Mouse (Mus musculus) C2C12 (cell line): ENCODE measurements around the gene Hebp1. TPM values are rescaled to one million over a fixed set of nuclear protein-coding genes. Genes with fewer than 3 reads are reported as not detected.

Source experiments
- H3K27me3 ChIP-seq: one replicate; pipeline ENCODE4 v1.6.1; 2011; ENCODE audit not compliant: control insufficient read depth, insufficient read depth, insufficient read length
- H3K36me3 ChIP-seq: one replicate; pipeline ENCODE4 v1.6.1; 2011; ENCODE audit not compliant: control insufficient read depth, insufficient read depth
- H3K4me3 ChIP-seq: one replicate; pipeline ENCODE4 v1.5.1; 2011; ENCODE audit warnings: mild to moderate bottlenecking, control low read depth; ENCODE audit not compliant: poor library complexity, insufficient read depth, severe bottlenecking
- H3K79me2 ChIP-seq: one replicate; pipeline ENCODE4 v1.6.1; 2011; ENCODE audit not compliant: control insufficient read depth, insufficient read depth
- H3K79me3 ChIP-seq: one replicate; pipeline ENCODE4 v1.6.1; 2011; ENCODE audit warnings: low read depth, control low read depth
- H3ac ChIP-seq: one replicate; pipeline ENCODE3; 2011; ENCODE audit warnings: low read depth; ENCODE audit not compliant: control insufficient read depth, insufficient read length
- CEBPB ChIP-seq: IDR thresholded peaks from one replicate; pipeline ENCODE4 v1.6.1; 2011; ENCODE audit warnings: low read depth, mild to moderate bottlenecking, control low read depth, moderate library complexity
- CTCF ChIP-seq: IDR thresholded peaks from one replicate; pipeline ENCODE4 v1.5.1; 2011; ENCODE audit not compliant: control insufficient read depth, insufficient read depth, insufficient read length
- FOSL1 ChIP-seq: IDR thresholded peaks from one replicate; pipeline ENCODE4 v1.8.0; 2011; ENCODE audit warnings: mild to moderate bottlenecking, low read length; ENCODE audit not compliant: poor library complexity, insufficient read depth, severe bottlenecking
- MAX ChIP-seq: IDR thresholded peaks from one replicate; pipeline ENCODE4 v1.6.1; 2011; ENCODE audit warnings: mild to moderate bottlenecking, control low read depth
- MYOD1 ChIP-seq: IDR thresholded peaks from one replicate; pipeline ENCODE4 v1.6.1; 2011; ENCODE audit warnings: low read depth; ENCODE audit not compliant: control insufficient read depth, insufficient read length
- MYOG ChIP-seq: IDR thresholded peaks from one replicate; pipeline ENCODE4 v1.6.1; 2011; ENCODE audit not compliant: control insufficient read depth, insufficient read length; ENCODE audit errors: extremely low read depth
- USF1 ChIP-seq: IDR thresholded peaks from one replicate; pipeline ENCODE4 v1.6.1; 2011; ENCODE audit warnings: low read depth, mild to moderate bottlenecking, control low read depth, moderate library complexity
- long read RNA-seq, 2 experiments: library from polyadenylated mRNA; unstranded; transcript quantifications; one replicate each; pipeline ENCODE4 v2.0.0; 2019 to 2020
- polyA plus RNA-seq: library from polyadenylated mRNA; unstranded; fragments of >200 nt; fragmentation: generic; extraction: Trizol; gene quantifications from one replicate; pipeline ENCODE4 v1.2.1, GENCODE M21; 2012; ENCODE audit warnings: missing spikeins

Hebp1 gene
- 18.4 TPM for polyA plus RNA-seq
- long read RNA-seq, experiment 1, transcript Hebp1-201 (4 exons, 1,058 nt): major isoform, 13 of 17 reads
- long read RNA-seq, experiment 1, partial matches to known transcripts: 3 of 17 reads
- long read RNA-seq, experiment 1, other reads (novel, unspliced or antisense): 1 of 17 reads
- long read RNA-seq, experiment 2, partial matches to known transcripts: 0 of 3 reads
- long read RNA-seq, experiment 2, other reads (novel, unspliced or antisense): 0 of 3 reads

- Histone ChIP-seq H3K79me2 (peaks cover 9% of the 10 kb centered on the region), H3K27me3 (no peaks in the 10 kb centered on the region), H3K79me3 (no peaks in the 10 kb centered on the region), H3ac (peak within 1 kb of the TSS; percentile 94), H3K4me3 (peak within 1 kb of the TSS; percentile 41), H3K36me3 (no peaks in the 10 kb centered on the region)
- no peak for TF ChIP-seq MYOG
- peak; percentile 14 for TF ChIP-seq MYOD1
Observed at GRCm38 (mm10) chr6:135197921-135198532, at the start of gene Hebp1, which contains the start of gene Fam234b. Gene Hebp1 (minus strand): TSS chr6:135198022. Gene Fam234b (plus strand): TSS chr6:135197977.

DNA sequence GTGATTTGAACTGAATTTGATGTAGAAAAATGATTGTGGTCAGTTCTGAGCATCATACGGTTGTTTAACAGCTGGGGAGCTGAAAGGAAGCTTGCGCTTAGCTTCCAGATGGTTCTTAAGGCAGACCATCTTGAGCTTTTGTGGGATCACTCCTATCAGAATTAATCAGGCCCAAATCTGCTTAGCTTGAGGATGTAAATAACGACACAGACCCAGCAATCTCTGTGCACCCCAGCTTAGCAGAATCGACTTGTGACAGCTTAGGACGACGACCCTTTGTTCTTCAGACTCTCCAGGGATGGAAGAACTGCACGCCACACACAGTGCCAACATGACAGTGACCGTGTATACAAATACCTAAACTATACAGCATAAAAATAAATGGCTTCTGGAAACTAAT, 47.8 kb upstream of the Hebp1 start:
- no peaks in the 10 kb centered on the region for H3K36me3 ChIP-seq

DNA sequence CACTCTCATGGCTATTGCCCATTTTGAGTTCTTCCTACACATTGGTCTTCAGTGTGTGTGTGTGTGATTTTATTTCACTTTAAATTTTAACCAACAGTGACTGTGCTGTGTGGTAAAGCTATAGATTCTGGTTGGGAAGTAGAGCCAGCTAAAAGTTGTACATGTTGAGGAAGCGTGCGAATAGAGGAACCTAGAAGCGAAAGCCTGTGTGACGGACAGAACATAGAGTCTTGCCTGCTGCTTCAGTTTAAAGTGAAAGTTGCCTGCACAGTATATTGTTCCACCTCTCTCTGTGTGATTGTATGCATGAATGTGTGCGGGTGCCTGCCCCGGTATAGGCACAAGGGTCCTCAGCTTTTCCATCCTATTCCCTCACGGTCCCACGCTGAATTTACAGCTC, 42.5 kb upstream of the Hebp1 start:
- TF ChIP-seq MYOG: no peak
- no peak for TF ChIP-seq CEBPB
- no peak for TF ChIP-seq MYOD1
- no peaks in the 10 kb centered on the region for H3K79me3 ChIP-seq

More for the DNA sequence above, 47.8 kb upstream of the Hebp1 start:
- TF ChIP-seq MYOG (no peak), CTCF (no peak), MAX (no peak), USF1 (no peak), FOSL1 (no peak), MYOD1 (no peak), CEBPB (no peak)
- H3K27me3 ChIP-seq: no peaks in the 10 kb centered on the region
- no peaks in the 10 kb centered on the region for H3K79me2 ChIP-seq
- H3K79me3 ChIP-seq: no peaks in the 10 kb centered on the region
- H3K4me3 ChIP-seq: no peak overlapping the region
- no peak overlapping the region for H3ac ChIP-seq

DNA sequence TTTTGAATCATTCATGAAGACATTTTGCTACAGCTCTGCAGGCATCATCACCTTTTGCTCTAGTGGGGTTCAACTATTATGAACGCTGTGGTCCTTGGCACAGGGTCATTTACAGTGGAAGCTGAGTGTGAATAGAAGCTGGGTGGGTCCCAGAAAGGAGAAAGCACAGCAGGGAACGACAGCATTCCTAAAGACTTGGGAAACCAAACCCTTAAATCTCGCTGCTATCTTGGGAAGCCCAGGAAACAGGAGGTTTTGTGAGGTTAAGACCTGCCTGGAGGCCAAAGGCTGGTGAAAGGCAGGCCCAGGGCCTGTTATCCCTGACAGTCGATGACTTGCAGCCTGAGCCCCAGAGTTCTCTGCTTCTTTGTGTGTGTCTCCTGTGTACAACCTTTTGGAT, 40.4 kb upstream of the Hebp1 start:
- Histone ChIP-seq H3K27me3 (no peaks in the 10 kb centered on the region), H3ac (no peak overlapping the region), H3K4me3 (no peak overlapping the region), H3K79me2 (no peaks in the 10 kb centered on the region), H3K79me3 (no peaks in the 10 kb centered on the region), H3K36me3 (no peaks in the 10 kb centered on the region)
- TF ChIP-seq FOSL1 (no peak), MAX (no peak), CEBPB (no peak), MYOG (no peak), CTCF (no peak), USF1 (no peak), MYOD1 (no peak)

More for the DNA sequence above, 42.5 kb upstream of the Hebp1 start:
- no peak overlapping the region for H3K4me3 ChIP-seq
- H3K79me2 ChIP-seq: no peaks in the 10 kb centered on the region
- no peaks in the 10 kb centered on the region for H3K36me3 ChIP-seq
- H3K27me3 ChIP-seq: no peaks in the 10 kb centered on the region
- no peak overlapping the region for H3ac ChIP-seq

DNA sequence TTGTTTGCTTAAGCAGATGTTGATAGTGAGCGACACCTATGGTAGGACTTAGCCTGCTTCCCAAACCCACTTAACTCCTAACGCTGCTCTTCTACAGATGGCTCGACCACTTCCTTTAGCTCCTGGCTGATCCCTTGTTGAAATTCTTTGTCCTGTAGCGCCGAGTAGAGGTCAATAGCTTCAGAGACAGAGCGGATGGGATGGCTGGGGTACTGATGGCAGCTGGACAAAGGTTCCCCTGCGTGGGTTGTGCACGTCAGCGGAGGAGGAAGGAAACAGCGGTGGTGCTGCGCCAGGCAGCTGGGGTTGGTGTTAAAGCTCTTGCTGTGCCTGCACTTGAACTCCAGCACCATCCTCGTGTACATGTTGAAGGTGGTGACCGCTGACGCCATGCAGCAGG, 39.5 kb upstream of the Hebp1 start:
- H3K27me3 ChIP-seq: no peaks in the 10 kb centered on the region

GRCm38 (mm10) chr6:135236576-135236975, 38.8 kb upstream of the Hebp1 start:
- TF ChIP-seq CTCF (no peak), FOSL1 (no peak), MAX (no peak), MYOG (no peak), USF1 (no peak), CEBPB (no peak)
- Histone ChIP-seq H3K79me3 (no peaks in the 10 kb centered on the region), H3K79me2 (no peaks in the 10 kb centered on the region), H3K4me3 (no peak overlapping the region), H3K27me3 (no peaks in the 10 kb centered on the region), H3K36me3 (no peaks in the 10 kb centered on the region), H3ac (no peak overlapping the region)

More for the DNA sequence above, 39.5 kb upstream of the Hebp1 start:
- no peak overlapping the region for H3ac ChIP-seq
- H3K79me3 ChIP-seq: no peaks in the 10 kb centered on the region
- no peaks in the 10 kb centered on the region for H3K36me3 ChIP-seq
- H3K79me2 ChIP-seq: no peaks in the 10 kb centered on the region
- H3K4me3 ChIP-seq: no peak overlapping the region
- no peak for TF ChIP-seq MAX

GRCm38 (mm10) chr6:135235742-135236141, 37.9 kb upstream of the Hebp1 start:
- H3K79me3 ChIP-seq: no peaks in the 10 kb centered on the region
- no peaks in the 10 kb centered on the region for H3K36me3 ChIP-seq
- H3K4me3 ChIP-seq: no peak overlapping the region
- H3K27me3 ChIP-seq: no peaks in the 10 kb centered on the region
- no peaks in the 10 kb centered on the region for H3K79me2 ChIP-seq
- no peak for TF ChIP-seq MYOG
- no peak for TF ChIP-seq MAX
- no peak for TF ChIP-seq MYOD1
- TF ChIP-seq USF1: no peak
- no peak for TF ChIP-seq CTCF
- TF ChIP-seq CEBPB: no peak
- TF ChIP-seq FOSL1: no peak
- H3ac ChIP-seq: no peak overlapping the region
